Mouse (Mus musculus): Measurements from ENCODE around the gene Pnpla6.

Gene Pnpla6

GRCm38 (mm10) chr8:3500235-3501090 is 14.7 kb upstream of the Pnpla6 start, which contains the start of gene Mcoln1:
Gene Mcoln1, plus strand, starts transcription at chr8:3500457.
- in situ Hi-C loops (cut with MboI; ENCODE audit: low pct_unique_long_range_greater_than_20kb in 1 of 2, low sequenced_read_pairs in 2 of 2, unreplicated experiment in 1 of 2) = no loop called here

GRCm38 (mm10) chr8:3502217-3502616 is 13.0 kb upstream of the Pnpla6 start:
- in situ Hi-C loops (cut with MboI; ENCODE audit: low pct_unique_long_range_greater_than_20kb in 1 of 2, low sequenced_read_pairs in 2 of 2, unreplicated experiment in 1 of 2) = no loop called here

GRCm38 (mm10) chr8:3507979-3508754 is 7.0 kb upstream of the Pnpla6 start:
- in situ Hi-C loops (cut with MboI; ENCODE audit: low pct_unique_long_range_greater_than_20kb in 1 of 2, low sequenced_read_pairs in 2 of 2, unreplicated experiment in 1 of 2) = no loop called here

- in situ Hi-C loops (cut with MboI; ENCODE audit: low pct_unique_long_range_greater_than_20kb in 1 of 2, low sequenced_read_pairs in 2 of 2, unreplicated experiment in 1 of 2) = no loop called here
Observed at GRCm38 (mm10) chr8:3514681-3515247, 420 bp upstream of the Pnpla6 start.

- in situ Hi-C loops (cut with MboI; ENCODE audit: low pct_unique_long_range_greater_than_20kb in 1 of 2, low sequenced_read_pairs in 2 of 2, unreplicated experiment in 1 of 2) = no loop called here
Observed at GRCm38 (mm10) chr8:3515771-3516417, 710 bp downstream of the Pnpla6 start.

- in situ Hi-C loops (cut with MboI; ENCODE audit: low pct_unique_long_range_greater_than_20kb in 1 of 2, low sequenced_read_pairs in 2 of 2, unreplicated experiment in 1 of 2) = no loop called here
Observed at GRCm38 (mm10) chr8:3516450-3517116, 1.4 kb downstream of the Pnpla6 start.

- in situ Hi-C loops (cut with MboI; ENCODE audit: low pct_unique_long_range_greater_than_20kb in 1 of 2, low sequenced_read_pairs in 2 of 2, unreplicated experiment in 1 of 2) = no loop called here
Observed at GRCm38 (mm10) chr8:3517117-3517495, 1.9 kb downstream of the Pnpla6 start.

- in situ Hi-C loops (cut with MboI; ENCODE audit: low pct_unique_long_range_greater_than_20kb in 1 of 2, low sequenced_read_pairs in 2 of 2, unreplicated experiment in 1 of 2) = no loop called here
Observed at GRCm38 (mm10) chr8:3522007-3522697, 7.0 kb downstream of the Pnpla6 start.

GRCm38 (mm10) chr8:3530816-3531215 is 15.6 kb downstream of the Pnpla6 start:
- in situ Hi-C loops (cut with MboI; ENCODE audit: low pct_unique_long_range_greater_than_20kb in 1 of 2, low sequenced_read_pairs in 2 of 2, unreplicated experiment in 1 of 2) = no loop called here

- in situ Hi-C loops (cut with MboI; ENCODE audit: low pct_unique_long_range_greater_than_20kb in 1 of 2, low sequenced_read_pairs in 2 of 2, unreplicated experiment in 1 of 2) = no loop called here
Observed at GRCm38 (mm10) chr8:3531936-3532335, 16.8 kb downstream of the Pnpla6 start.

- in situ Hi-C loops (cut with MboI; ENCODE audit: low pct_unique_long_range_greater_than_20kb in 1 of 2, low sequenced_read_pairs in 2 of 2, unreplicated experiment in 1 of 2) = no loop called here
Observed at GRCm38 (mm10) chr8:3536053-3536841, 21.1 kb downstream of the Pnpla6 start.

GRCm38 (mm10) chr8:3536940-3537339 is 21.8 kb downstream of the Pnpla6 start:
- in situ Hi-C loops (cut with MboI; ENCODE audit: low pct_unique_long_range_greater_than_20kb in 1 of 2, low sequenced_read_pairs in 2 of 2, unreplicated experiment in 1 of 2) = no loop called here

GRCm38 (mm10) chr8:3537666-3538065 is 22.5 kb downstream of the Pnpla6 start:
- in situ Hi-C loops (cut with MboI; ENCODE audit: low pct_unique_long_range_greater_than_20kb in 1 of 2, low sequenced_read_pairs in 2 of 2, unreplicated experiment in 1 of 2) = no loop called here

- in situ Hi-C loops (cut with MboI; ENCODE audit: low pct_unique_long_range_greater_than_20kb in 1 of 2, low sequenced_read_pairs in 2 of 2, unreplicated experiment in 1 of 2) = no loop called here
Observed at GRCm38 (mm10) chr8:3539146-3539545, 24.0 kb downstream of the Pnpla6 start.

- in situ Hi-C loops (cut with MboI; ENCODE audit: low pct_unique_long_range_greater_than_20kb in 1 of 2, low sequenced_read_pairs in 2 of 2, unreplicated experiment in 1 of 2) = no loop called here
Observed at GRCm38 (mm10) chr8:3540076-3540475, 24.9 kb downstream of the Pnpla6 start.

- in situ Hi-C loops (cut with MboI; ENCODE audit: low pct_unique_long_range_greater_than_20kb in 1 of 2, low sequenced_read_pairs in 2 of 2, unreplicated experiment in 1 of 2) = no loop called here
Observed at GRCm38 (mm10) chr8:3546511-3546910, 31.3 kb downstream of the Pnpla6 start.

GRCm38 (mm10) chr8:3552240-3552639 is 37.1 kb downstream of the Pnpla6 start:
- in situ Hi-C loops (cut with MboI; ENCODE audit: low pct_unique_long_range_greater_than_20kb in 1 of 2, low sequenced_read_pairs in 2 of 2, unreplicated experiment in 1 of 2) = no loop called here

Data from mouse embryonic stem cell (cell line).